Mouse (Mus musculus): ENCODE measurements around the gene Ctbp2.

GRCm38 (mm10) chr7:133052819-133053218 is 71.3 kb downstream of the Ctbp2 start:
- TF ChIP-seq FLI1 (IDR thresholded peaks at IDR 0.05; ENCODE audit: low read length): no peak
- TF ChIP-seq GATA1 (IDR thresholded peaks at IDR 0.05; ENCODE audit: borderline replicate concordance, low read length): no peak

Measured in megakaryocyte, embryonic 14.5 days (primary cell).